Mouse (Mus musculus) thymus, postnatal 25 days (tissue): Measurements from ENCODE around the gene Slc5a5.
"Not testable (repeated sequence)": the region's sequence is repeated elsewhere in the genome, so short reads cannot be mapped to it uniquely, and the experiment has no call there.

Source experiments
- DNase-seq: peaks from one replicate; pipeline ENCODE4 v3.0.0; 2022

Slc5a5 gene

DNA sequence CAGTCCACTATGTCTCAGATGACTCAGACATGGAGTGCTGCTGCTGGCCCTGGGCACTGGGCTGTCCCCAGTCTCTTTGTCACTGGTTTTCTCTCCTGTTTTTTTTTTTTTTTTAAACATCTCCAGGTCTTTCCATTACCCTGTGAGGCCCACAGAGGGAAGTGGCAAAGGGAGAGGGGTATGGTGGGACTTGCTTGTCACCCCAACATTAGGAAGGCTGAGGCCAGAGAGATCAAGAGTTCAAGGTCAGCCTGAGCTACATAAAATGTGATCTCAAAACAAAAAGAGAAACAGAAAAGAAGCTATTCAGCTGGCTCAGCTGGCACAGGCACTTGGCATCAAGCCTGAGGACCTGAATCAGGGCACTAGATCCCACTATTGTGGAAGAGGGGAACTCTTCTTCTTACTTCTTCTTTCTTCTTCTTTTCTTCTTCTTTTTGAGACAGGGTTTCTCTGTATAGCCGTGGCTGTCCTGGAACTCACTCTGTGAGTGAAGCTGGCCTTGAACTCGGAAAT lies 8.4 kb upstream of the Slc5a5 start:
- DNase-seq, result no peak

DNA sequence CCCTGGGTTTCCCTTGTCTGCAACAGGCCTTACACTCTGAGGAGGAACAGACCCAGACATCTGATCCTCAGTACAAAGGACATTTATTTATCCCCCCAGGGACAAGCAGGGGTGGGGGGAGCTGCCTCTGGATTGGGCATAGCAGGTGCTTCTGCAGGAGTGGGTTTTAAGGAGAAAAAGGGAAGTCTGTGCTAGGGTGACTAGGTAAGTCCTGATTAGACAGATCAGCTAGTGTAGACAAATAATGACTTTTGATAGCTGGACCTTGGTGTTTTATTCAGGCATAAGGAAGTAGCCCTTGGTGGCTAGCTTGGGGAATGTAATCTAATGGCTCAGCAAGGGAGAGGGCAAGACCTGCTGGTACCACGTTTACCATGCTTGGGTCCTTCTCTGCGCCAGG lies 6.7 kb upstream of the Slc5a5 start:
- no peak for DNase-seq

DNA sequence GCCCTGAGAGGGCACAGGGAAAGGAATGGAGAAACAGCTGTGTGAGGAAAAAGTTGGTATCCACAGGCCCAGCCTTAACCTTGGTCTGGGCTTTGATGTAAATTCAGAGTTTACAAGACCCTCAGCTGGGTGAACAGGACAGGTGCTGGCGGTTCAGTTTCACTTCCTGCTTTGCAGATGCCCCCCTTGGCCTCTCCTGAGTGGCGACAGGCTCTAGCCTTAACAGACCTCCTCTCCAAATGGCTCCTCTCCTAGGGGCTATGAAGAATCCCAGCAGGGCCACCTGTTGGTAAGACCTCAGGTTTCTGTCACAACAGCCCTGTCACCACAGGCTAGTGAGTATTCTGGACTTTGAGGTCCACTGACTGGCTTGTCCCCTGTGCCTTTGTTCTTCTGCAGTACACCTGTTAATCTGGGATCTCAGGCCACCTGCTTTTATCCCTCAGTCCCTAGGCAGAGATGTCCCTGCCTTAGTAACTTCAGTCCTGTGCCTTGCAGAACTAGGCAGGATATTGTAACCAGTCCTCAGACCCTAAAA lies 6.2 kb upstream of the Slc5a5 start:
- DNase-seq, result no peak

DNA sequence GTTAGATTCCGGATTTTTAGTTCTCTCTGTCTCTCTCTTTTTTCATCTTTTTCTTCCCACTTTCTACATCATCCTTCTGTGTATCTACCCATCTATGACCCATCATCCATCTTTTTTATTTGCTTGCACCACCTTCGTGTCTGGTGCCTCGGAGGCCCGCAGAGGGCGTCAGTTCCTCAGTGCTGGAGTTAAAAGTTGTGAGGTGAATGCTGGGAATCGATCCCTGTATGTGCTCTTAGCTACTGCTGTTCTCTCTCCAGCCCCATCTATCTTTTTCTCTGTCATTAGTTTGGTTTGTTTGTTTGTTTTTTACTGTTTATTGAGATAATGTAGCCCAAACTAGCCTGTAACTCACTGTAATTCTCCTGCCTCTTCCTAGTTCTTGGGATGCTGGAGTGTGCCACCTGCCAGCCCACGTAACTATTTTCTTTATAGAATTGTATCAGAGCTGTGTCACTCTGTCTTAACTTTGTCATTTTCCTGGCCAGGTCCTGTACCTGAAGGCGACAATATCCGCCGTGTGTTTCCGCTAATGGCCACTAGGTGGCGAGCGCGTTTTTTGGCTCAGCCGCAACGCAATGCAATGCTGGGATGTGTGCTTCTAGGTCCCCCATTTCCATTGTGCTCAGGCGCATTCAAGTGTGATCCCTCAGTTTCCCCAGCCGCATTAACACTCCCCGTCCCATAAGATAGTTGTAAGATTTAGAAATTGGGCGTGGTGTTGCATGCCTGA lies 5.3 kb upstream of the Slc5a5 start:
- peak; percentile 87 for DNase-seq

DNA sequence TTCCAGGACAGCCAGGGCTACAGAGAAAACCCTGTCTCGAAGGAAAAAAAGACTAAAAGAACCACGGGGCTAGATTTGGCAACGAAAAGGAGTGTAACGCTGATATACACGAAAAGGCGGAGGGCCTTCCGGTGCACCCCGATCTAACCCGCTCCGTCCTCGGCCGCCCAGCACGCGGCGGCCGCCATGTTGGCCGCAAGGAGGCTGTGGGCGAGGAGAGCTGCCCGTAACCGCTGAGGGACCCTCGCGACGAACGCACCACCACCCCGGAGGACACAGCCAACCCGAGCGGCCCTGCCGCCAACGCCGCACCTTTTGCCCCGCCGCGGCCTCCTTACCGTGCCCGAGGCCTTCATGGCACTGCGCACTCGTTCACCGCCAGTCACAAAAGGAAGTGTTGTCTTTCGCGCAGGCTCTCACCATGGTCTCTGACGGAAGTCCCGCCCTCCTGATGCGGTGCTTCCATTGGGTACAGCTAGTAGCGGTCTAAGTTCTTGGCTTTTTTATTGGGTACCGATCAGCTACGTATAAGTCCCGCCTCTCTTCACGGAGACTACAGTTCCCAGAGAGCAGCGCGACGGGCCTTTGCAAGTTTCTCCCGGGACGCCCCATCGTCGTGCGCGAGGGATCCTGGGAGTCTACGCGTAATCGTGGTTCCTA lies 4.6 kb upstream of the Slc5a5 start, which contains the start of gene Rpl18a:
Rpl18a (minus strand) TSS at position 392 of the 660 bp plus-strand sequence.
- DNase-seq, result peak; percentile 93

DNA sequence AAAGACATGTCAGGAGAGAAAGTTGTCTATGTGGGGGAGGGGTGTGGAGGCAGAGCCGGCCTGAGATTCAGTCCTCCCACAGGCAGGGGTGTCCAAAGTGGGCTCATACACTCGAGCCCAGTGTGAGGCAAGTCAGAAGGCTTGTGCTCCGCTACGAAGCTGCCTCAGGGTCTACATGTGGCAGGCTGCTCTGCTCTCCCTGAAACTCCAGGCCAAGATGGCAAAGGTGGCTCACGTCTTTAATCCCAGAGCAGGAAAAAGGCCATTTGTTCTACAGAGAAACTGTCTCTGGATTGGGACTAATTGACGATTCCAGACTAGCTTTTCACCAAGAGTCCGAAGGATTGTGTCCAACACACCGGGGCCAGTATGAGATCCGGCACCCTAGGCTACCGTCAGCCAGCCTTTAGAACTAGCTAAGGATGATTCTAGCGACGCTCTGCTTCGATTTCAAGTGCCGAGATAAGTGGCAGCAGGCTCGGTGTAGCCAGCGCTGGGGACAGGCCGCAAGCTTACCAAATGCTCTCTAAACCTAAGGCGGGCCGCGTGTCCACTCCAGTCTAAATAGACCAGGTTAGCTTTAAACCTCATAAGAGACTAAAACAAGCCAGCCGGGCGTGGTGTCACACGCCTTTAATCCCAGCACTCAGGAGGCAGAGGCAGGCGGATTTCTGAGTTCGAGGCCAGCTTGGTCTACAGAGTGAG lies 3.9 kb upstream of the Slc5a5 start:
- DNase-seq, result no peak

DNA sequence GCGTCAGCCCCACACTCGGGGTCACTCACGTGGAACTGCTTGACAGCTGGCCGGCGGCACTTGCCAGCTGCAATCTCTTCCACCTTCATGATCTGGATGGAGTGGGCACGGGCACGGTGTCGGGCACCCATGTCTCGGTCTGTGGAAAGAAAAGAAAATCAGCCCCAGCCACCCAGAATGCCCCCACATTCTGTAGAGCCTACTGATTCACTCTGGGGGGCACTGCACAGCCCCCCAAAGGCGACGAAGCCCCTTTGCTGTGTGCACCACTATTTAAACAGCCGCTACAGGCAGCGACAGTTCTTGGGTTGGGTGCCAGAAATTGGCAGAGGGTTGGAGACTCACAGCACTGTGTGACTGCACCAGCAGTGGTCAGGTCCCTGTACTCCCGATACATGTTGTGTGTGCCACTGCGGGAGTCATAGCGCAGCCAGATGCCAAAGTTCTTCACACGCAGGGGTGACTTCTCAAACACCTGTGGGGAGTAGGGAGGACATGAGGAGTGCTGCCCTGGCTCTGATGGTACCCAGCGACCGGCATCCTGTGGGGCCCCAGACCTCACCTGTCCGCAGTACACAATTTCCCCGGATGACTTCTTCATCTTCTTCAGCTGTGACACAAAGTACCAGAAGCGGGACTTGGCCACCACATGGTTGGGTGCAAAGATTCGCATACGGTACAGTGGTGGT lies 3.2 kb upstream of the Slc5a5 start:
- DNase-seq, result not testable (repeated sequence)

DNA sequence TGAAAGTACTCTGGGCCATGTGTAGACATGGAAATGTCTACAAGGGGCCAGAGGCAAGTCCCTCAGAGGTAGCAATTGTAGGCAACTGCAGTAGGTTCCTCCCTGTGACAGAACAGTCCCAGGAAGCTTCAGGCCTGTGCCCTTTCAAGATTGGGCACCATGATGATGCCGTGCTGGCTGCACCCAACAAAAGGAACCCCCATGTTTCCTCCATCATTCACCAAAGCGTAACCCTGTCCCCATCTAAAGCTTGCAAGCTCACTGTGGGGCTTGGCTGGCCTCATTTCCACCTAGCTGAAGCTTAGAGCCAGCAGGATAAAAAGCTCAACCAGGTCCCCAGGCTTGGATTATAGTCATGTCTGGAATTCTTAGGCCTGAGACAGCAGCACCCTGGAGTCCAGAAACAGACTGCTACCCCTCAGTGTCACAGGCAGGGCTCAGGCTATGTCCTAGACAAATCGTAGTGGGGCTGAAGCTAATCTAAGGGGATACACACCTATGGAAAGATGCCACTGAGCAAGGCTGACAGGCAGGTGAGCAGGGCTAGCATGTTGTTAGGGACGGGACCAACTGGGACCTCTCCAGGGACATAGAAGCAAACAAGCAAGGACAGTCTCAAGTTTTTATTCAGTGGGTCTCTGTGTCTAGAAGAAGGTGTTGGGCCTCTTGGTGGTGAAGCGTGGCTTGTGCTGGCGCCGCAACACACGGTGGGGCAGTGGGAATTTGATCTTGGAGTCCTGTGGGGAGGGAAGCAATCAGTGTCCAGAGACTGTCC lies 2.4 kb upstream of the Slc5a5 start:
- no peak for DNase-seq

DNA sequence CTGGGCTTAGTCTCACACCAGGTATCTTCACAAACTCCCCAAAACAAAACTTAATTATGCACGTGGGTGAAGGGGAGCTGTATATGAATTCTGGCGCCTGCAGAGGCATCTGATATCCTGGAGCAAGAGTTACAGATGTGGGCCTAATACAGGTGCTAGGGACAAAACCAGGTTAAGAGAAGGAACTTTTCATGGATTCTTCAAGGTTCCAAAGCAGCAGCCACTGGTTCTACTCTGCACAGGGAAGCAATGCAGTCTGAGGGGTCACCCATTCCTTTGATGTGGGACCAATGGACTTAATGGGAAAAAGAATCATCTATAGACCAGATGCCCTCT lies 1.8 kb upstream of the Slc5a5 start:
- no peak for DNase-seq

DNA sequence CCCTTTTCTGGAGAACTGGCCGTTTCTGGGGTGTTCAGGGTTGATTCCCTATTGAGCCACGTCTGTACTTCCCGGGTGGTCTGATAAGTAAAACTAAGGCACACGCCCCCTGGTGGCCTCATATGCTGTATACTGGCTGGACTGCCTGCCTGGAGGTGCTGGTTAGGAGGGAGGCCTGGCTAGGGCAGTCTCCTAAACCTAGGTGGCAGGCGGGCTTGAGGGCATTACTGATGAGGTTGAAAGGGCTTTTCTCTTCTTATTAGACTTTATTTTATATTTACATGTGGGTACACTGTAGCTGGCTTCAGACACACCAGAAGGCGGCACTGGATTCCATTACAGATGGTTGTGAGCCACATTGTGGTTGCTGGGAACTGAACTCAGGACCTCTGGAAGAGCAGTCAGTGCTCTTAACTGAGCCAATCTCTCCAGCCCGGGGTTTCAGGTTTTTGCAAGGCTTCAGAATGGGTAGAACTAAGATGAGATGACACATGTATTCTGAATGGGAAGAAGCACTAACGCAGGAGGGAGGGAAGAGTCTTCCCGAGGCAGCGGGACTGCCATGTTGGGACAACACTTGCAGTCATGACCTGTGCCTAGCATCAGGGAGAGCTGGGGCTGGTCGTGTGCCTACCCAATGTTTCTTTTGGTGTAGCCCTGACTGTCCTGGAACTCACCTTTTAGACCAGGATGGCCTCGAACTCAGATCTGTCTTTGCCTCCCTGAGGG lies 1.3 kb upstream of the Slc5a5 start:
- peak; percentile 73 for DNase-seq

DNA sequence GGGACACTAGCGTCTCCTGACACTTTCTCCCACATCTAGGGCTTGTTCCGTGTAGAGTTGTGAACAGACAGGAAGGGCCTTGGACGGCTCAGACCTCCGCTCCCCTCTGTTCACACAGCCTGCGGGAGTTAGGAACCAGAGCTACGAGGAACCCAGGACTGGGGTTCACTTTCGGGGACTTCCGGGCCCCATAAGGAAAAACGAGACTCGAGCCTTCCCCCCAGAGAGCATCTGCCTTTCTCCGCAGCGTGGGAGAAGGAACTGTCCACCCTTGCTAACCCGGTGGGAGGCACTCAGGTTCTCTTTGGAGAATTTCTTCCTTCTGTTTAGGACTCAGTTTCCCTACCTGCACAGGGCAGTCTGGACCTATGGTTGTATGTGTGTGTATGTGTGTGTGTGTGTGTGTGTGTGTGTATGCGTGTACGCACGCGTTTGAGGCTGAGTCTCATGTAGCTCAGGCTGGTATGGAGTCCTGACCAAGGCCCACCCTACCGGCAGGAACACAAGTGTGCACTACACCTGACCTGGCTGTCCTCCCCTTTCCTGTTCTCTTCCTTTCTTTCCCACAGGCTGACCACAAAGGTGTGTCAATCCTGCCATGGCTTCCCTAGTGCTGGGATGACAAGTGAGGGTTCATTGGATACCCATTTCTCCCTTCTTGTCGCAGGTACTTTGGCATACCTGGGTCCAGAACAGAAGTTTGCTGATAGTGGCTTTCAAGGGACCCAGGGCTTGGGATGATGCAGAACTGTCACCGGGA lies 519 bp upstream of the Slc5a5 start:
- DNase-seq, result no peak

DNA sequence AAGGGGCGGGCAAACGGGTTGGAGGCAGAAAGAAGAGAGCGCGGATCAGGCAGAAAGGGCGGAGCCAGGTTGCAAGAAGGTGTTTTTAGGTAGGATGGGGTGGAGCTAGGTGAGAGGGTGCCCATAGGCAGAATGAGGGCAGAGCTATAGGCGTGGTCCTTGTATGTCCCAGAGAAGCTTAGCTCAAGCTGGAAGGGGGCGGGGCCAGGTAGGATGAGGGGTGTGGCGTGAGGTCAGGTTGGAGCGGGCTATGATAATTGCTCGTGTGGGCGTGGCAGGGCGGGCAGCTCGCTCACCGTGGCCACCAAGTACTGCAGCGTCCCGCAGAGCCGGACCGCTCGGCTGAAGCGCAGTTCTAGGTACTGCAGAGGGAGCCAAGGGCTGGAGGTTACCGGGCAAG lies 1.2 kb downstream of the Slc5a5 start:
- no peak for DNase-seq

DNA sequence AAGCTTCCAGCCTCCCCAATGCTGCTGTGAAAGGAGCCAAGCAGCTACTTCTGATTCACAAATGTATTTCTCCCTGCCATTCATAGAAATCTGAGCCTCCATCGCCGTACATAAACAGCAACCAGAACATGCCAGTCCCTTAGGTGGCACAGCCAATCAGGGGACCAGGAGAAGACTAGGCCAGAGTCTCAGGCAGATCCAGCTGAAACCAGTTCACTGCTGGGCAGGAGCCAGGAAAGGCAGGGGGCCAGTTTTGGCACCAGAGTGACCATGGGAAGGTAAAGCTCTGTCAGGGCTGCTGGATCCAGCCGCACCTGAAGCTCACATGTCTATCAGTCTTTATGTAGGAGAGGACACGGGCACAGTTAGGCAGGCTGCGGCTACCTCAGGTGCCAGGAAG lies 1.9 kb downstream of the Slc5a5 start:
- DNase-seq, result no peak

DNA sequence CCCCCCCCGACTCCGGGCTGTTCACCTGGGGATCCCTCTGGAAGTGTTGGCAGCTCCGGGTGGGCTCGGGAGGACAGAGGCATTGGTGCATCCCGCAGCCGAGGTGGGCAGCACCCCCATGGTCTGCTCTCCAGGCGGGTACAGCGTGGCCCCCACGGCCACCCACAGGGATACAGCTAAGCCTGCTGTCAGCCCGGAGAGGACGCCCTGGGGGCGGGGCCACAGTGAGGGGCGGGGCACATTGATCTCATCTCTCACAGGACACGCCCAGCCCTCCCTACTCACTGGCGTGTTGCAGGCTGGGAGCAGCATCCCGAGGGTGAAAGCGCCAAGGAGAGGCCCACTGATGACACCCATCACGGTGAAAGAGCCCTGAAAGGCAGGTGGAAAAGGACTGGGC lies 4.9 kb downstream of the Slc5a5 start:
- no peak for DNase-seq

DNA sequence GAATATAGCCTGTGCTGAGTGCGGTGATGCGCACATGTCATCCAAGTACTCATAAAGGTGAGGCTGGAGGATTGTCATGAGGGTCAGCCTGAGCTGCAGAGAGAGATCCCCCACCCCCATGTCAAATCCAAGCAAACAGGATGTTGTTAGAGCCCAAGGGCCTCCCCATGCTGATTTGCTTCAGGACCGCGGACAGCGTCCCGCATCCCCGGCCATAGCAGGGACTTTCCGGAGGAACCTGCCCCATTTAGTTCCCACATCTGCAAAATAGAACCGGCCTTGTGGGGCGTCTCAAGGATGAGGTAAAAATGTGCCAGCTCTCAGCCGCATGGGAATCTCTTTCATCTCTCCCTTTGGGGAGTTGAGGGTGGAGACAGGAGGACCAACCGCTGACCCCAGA lies 6.9 kb downstream of the Slc5a5 start:
- no peak for DNase-seq

DNA sequence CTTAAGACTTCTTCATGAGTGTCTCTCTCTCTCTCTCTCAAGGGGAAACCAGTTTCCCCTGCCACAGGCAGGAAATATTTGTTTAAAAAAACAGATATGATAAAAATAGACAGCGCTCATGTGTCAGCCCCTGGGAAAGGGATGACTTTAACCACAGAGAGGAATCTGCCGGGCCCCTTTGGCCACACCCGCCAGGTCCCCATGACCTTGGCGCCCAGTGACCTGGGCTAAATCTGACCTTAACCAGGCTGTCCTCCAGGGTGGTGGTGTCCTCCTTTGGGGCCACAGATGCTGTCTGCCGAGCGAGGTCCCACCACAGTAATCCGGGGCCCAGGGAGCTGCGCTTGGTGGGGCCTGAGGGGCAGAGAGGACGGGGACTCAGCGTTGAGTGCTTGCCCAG lies 7.9 kb downstream of the Slc5a5 start:
- DNase-seq, result no peak

DNA sequence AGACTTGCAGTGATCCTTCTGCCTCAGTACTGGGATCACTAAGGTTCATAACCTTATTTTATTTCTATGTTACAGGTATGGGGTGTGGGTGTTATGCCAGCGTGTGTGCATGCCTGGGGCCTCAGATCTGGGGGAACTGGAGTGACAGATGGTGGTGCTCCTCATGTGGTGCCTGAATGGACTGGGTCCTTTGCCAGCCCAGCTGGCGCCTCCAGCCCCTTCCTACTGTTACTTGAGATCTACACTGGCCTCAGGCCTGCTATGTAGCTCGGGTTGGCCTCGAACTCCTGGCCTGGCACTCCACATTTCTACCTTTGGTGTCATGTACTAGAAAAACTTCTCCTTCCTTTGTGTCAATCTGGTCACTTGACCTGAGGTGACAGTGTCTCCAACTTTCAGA lies 8.4 kb downstream of the Slc5a5 start:
- DNase-seq, result no peak

DNA sequence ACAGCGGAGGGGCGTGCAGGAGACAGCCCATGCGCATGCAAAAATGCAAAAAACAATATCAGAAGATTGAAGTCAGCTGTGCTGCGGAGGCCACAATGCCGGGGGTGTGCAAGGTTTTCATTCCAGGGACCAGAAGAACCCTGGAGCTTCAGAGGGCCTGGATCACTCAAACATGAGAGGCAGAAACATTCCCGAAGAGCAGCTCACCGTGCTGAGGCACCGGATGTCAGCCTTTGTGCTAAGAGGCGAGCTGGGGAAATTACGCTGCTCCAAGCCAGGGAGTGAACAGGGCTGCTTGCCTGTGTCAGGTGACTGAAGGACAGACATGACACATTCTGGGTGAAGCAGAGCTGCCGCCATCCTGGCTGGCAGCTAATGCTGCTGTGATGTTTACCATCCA lies 12.0 kb downstream of the Slc5a5 start:
- no peak for DNase-seq

DNA sequence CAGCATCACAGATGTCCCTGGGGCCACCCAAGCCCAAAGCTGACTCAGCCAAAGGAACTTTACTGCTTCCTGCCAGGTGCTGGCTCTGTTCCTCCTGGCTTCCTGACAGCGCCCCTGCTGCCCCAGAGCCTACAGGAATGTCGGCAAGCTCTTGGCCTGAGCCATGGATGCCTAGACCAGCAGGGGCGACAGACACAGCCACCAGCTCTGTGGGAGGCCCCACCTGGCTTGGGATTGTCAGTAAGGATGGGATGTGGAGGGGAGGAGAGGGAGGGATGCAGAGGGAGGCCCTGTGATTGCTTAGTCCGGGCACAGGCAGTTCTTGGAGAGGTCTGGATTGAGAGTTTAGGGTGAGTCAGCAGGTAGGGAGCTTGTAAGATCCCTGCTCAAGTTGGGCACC lies 12.4 kb downstream of the Slc5a5 start:
- DNase-seq, result no peak

DNA sequence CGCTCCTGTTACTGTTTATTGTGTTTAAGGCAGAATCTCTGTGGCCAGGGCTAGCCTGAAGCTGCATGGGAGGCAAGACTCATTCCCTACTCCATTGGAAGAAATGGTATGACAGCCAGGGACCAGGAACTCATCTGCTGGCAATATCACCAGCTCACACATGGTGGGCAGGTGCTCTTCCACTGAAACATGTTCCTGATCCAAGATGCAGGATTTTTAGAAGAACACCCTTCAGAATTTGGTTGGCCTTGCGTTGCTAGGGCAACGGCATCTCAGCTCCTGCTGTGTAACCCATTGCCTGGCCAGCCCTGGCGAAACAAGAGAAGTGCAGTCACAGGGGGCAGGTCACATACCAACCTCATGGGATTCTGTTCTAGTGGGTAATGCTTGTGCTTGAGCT lies 13.1 kb downstream of the Slc5a5 start:
- no peak for DNase-seq

DNA sequence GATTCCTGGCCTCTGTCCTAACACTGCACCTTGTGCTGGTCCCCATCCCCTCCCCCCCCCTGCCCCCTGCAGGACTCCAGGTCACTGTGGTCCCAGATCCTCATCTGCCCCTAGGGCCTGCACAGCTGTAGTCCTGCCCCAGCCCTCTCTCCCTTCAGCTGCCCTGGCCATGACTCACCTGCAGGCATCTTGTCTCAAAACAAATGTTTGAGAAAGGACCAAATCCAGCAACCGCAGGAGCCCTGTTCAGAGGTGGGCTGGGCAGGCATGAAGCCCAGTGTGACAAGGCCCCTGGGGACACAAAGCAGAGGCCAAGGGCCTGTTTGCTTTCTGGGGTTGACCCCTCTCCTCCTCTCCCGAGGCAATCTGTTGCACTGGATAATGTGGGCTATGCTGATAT lies 14.4 kb downstream of the Slc5a5 start:
- no peak for DNase-seq
